Mouse (Mus musculus): ENCODE measurements around the gene 6030445D17Rik.

6030445D17Rik gene

DNA sequence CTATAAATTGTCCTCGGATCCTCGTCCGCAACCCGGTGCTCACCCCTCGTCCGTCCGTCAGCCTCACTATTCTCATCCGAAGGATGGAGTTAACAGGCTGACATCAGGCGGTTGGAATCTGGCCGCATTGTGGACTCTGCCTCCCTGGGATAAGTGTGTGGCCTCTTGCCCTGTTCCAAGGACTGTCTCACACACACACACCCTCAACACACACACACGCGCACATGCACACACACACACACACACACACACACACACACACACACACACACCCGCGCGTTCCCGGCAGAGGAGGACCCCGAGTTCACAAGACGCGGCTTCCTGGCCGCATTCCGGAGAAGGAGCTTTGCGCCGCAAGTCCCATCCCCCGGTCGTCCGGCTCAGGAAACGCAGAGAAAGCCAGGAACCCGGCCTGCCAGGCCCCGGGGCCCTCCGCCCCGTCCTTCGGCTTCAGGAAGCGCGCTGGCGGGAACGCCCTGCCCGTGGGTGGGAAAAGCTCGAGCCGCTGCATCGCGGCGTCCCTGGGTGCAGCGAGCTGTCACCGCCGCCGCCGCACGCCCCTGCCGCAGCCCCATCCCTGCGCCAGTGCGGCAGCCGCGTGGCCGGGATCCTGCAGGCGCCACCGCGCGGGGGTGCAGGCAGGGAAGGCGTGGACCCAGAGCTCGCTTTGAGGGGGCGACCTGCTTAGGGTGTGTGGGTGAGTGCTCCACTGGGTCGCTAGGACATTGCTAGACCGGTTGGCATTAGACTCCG, at the start of gene 6030445D17Rik:
TSS of gene 6030445D17Rik (plus strand) at position 165 of the 753 bp plus-strand sequence.
- in situ Hi-C loops (cut with MboI, MseI): no loop called here

DNA sequence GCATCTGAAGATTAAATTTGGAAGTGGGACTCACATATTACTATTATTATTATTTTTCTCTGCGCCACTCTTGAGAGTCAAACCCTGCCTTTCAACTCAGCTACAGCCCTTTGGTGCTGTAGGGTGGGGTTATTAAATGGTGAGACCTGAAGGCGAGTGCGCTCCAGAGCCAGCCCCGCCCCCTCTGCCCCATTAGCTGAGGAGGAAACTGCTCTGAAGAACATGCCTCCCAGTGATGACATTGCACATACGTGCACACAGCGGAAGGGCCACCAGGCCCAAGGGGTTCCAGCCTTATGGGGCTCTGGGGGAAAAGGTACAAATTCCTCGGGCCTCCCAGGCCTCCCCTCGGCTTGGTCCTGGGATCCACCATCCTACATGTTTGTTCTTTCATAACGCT, 46.6 kb upstream of the 6030445D17Rik start:
- in situ Hi-C loops (cut with MboI, MseI): no loop called here

- in situ Hi-C loops (cut with MboI, MseI): no loop called here
Observed at GRCm38 (mm10) chr4:136418962-136419361, 43.1 kb upstream of the 6030445D17Rik start.

GRCm38 (mm10) chr4:136419386-136419785, 42.7 kb upstream of the 6030445D17Rik start:
- in situ Hi-C loops (cut with MboI, MseI): no loop called here

GRCm38 (mm10) chr4:136423224-136423623, 38.8 kb upstream of the 6030445D17Rik start, which contains the start of gene Htr1d:
Gene Htr1d (plus strand): TSS chr4:136423524.
- in situ Hi-C loops (cut with MboI, MseI): no loop called here

DNA sequence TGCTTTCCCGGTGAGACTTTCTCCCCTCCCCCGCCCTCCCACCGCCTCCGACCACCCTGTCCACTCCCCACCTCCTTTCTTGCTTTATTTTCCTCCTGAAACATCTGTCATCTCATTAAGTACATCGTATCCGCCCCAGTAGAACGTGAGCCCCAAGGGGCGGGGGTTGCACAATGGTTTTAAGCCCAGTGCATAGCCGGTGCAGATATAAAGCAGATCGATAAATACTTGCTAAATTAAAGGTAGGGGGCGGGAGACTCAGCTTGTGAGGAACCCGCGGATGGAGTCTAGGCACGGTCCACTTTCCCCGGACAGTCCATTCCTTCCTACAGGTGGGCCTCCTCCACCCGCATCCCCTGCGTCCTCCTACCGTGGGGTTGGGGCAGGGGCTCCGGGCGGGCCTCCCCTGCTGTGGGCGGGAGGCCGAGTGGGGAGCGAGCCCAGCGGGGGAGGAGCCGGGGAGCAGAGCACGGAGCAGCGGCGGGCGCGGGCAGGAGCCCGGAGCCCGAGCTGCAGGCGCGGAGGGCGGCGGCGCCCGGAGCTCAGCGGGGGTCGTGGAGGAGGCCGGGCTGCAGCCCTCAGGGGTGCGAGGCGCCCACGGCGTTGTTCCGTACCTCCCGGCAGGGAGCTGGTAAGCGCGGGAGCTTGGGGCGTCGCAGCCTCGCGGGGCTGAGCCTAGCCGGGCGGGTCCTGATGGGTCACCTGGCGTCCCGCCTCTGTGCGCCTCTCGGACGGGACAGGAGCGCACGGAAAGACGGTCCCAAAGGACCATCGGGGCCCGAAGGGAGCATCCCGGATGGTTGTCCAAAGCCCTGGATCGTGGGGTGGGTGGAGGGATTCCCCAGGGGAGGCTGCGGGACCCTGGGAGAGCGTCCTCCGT, 37.7 kb upstream of the 6030445D17Rik start:
- in situ Hi-C loops (cut with MboI, MseI): no loop called here

DNA sequence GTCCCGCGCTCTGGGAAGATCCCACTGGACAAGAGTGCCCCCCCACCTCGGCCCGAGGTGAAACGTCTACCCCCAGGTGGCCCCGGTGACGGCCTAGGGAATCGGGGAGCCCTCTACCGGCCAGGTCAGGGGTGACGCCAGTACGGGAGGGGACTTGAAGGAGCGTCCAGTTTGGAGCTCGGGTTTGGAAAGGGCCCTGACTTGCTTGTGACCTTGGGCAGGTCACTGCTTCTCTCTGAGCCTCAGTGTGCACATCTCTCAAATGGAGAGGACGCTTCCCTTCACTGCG, 37.1 kb upstream of the 6030445D17Rik start:
- in situ Hi-C loops (cut with MboI, MseI): no loop called here

DNA sequence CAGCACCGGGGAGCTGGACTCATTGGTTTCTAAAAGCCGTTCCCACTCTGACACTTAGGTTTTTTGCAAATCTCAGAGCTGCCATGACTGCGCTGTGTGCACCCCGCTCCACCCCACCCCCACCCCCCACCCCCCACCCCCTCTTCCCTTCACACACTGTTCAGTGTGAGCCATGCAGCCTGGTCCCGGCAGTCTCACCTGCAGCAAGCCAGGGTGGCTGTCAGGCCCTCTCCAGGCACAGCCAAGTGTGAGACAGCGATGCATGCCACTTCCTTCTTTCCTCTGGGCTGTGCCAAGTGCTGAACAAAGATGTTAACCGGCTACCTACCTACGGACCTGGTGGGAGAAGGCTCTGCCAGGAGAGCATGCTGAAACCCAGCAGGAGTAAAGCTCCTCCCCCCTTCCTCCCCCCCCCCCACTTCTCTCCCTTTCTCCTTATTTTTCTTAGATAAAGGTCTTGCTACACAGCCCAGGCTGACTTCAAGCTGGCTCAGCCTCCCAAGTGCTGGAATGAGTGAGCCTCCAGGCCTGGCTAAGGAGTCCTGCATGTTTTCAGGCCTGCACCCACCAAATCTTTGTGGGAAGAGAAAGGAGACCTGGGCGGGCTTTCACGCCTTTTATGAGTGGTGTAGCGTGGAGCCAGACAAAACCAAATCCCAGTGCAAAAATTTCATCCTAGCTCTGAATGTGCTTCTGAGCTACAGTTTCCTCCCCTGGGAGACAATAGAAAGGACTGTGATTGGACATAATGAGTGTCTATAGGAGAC, 31.3 kb upstream of the 6030445D17Rik start:
- in situ Hi-C loops (cut with MboI, MseI): no loop called here

GRCm38 (mm10) chr4:136431376-136431693, 30.7 kb upstream of the 6030445D17Rik start:
- in situ Hi-C loops (cut with MboI, MseI): no loop called here

DNA sequence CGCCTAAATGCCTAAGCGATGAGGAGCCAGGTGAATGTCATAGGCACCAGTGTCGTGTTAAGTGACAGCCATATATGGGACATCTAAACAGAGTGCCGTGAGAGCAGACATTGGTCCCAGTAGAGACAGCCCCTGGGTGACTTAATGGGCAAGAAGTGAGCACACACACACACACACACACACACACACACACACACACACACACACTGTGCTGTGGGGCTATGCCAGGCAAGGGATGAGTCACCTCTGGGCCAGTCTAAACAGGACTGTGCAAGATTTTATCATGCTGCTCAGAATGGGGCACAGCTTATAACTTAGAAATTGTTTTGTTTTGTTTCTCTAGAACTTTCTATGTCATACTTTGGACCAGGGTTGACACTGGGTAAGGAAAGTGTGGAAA, 28.0 kb upstream of the 6030445D17Rik start:
- in situ Hi-C loops (cut with MboI, MseI): no loop called here

GRCm38 (mm10) chr4:136439106-136439505, 22.9 kb upstream of the 6030445D17Rik start:
- in situ Hi-C loops (cut with MboI, MseI): no loop called here

DNA sequence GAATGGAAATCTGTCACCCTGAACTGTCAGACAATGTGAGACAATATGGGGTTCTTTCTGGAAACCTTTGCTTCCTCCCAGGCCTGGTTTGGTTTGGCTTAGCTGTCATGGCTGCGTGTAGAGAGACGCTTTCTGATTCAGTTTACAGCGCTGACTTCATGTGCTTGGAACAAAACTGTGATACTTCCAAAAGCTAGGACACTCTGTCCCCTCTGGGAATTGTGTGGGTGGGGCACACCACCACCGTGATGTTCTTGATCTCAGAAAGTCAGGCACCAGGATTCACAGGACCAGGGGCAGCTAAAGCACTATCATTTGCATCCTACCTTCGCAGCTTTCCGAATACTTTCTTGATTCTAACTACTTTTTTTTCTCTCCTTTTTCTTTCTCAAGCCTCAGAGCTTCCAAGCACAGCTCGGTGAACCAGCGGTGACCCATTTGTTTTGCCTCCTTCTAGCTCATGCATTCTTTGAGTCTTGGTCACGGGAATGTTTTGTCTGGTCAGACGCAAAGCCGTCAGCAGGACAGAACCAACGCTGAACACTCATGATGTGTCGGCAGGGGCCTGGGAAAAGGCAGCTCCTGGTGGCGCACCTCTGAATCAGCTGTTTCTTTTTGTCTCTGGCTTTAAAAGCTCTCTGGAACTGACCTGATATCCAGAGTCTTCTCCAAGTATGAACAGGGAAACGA, 20.6 kb upstream of the 6030445D17Rik start:
- in situ Hi-C loops (cut with MboI, MseI): no loop called here

DNA sequence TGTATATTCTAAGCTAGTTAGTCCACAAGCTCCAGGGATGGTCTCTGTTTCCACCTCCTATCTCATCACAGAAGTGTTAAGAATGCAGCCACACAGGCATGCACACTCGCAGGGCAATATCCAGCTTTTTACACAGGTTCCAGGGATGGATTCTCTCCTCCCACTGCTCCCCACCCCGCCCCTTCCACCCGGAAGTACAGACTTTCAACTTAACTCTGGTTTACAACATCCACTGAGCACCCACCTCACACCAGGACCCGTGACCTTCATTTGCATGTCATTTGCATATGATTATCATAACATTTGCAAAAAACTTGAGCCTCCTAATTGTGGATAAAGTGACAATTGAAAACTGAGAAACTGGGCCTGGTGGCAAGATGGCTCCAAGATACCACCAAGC, 17.5 kb upstream of the 6030445D17Rik start:
- in situ Hi-C loops (cut with MboI, MseI): no loop called here

DNA sequence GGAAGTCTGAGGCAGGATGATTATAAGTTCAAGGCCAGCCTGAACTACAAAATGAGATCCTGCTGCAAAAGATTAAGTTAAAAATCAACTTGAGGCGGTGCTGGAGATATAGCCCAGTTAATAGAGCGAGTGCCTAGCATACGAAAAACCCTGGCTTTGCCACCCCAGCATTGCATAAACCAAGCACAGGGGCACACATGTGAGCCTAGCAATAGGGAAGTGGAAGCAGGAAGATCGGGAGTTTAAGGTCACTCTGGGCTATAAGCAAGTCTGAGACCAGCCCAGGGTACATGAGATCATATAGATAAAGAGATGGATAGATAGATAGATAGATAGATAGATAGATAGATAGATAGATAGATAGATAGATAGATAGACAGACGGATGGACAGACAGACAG, 12.3 kb upstream of the 6030445D17Rik start:
- in situ Hi-C loops (cut with MboI, MseI): loop anchor here (5.0 to 10.0 kb wide), 2 partner anchors 65 to 68 kb away; no protein-coding TSS in a partner anchor

GRCm38 (mm10) chr4:136450271-136450670, 11.8 kb upstream of the 6030445D17Rik start:
- in situ Hi-C loops (cut with MboI, MseI): loop anchor here (5.0 to 10.0 kb wide), 2 partner anchors 65 to 67 kb away; no protein-coding TSS in a partner anchor

- in situ Hi-C loops (cut with MboI, MseI): loop anchor here (5.0 to 10.0 kb wide), 2 partner anchors 63 to 66 kb away; no protein-coding TSS in a partner anchor
Observed at GRCm38 (mm10) chr4:136451564-136451963, 10.5 kb upstream of the 6030445D17Rik start.

GRCm38 (mm10) chr4:136452286-136452685, 9.8 kb upstream of the 6030445D17Rik start:
- in situ Hi-C loops (cut with MboI, MseI): loop anchor here (5.0 to 10.0 kb wide), 2 partner anchors 63 to 65 kb away; no protein-coding TSS in a partner anchor

DNA sequence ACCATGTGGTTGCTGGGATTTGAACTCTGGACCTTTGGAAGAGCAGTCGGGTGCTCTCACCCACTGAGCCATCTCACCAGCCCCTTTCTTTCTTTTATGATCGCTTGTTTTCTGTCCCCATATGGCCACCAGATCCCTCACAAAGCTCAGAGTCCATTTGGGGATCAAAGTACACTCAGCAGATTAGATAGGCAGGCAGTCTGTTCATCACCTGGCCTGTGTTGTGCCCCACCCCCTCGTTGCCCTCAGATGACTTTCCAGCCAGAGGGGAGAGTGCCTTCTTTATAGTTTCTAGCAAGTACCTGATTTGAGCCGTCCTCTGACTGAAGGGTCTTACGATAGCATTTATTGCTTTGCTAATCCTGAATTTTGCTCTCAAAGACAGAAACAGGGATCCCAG, 9.3 kb upstream of the 6030445D17Rik start:
- in situ Hi-C loops (cut with MboI, MseI): loop anchor here (5.0 to 10.0 kb wide), 2 partner anchors 62 to 65 kb away; no protein-coding TSS in a partner anchor

DNA sequence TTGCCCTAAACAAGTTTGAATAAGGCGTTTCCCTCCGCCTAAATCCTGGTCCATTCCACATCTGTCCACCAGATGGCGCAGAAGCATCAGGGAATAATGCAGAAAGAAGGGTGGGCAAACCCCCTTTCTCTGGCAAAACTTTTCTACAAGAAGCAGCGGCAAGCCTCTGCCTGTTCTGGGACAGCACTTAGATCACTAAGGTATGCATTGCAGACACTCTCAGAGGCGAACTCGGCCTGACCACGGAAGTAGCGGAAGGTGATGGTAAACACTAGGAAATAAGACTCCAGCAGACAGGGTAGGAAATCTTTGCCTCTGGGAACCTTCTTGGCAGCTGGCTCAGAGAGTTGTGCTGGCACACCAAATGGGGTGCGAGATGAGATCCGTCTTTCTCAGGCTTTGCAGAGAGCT, 7.2 kb upstream of the 6030445D17Rik start:
- in situ Hi-C loops (cut with MboI, MseI): loop anchor here (5.0 to 10.0 kb wide), 4 partner anchors 60 to 167 kb away; partner anchors contain the start of gene Lactbl1 (in 2 of the 2)

- in situ Hi-C loops (cut with MboI, MseI): loop anchor here (5.0 to 10.0 kb wide), 3 partner anchors 58 to 166 kb away; partner anchors contain the start of gene Lactbl1 (in 2 of the 2)
Observed at GRCm38 (mm10) chr4:136456516-136457218, 5.4 kb upstream of the 6030445D17Rik start.

Measured in T-helper 17 cell (primary cell).